Mouse (Mus musculus) lung, embryonic 16.5 days (tissue): ENCODE results near the gene Kcnab1. TPM values are rescaled to one million over a fixed set of nuclear protein-coding genes. Genes with fewer than 3 reads are reported as not detected.

Experiments used
- ATAC-seq: fragments of 200-750 bp; cut with Nextera tagmentation; 2 replicates; pipeline ENCODE4 v1.8.0; 2017; ENCODE audit warnings: low read depth, mild to moderate bottlenecking, moderate library complexity
- H3K27ac ChIP-seq: fragments of 300-500 bp; sonication (generic); 2 replicates; pipeline ENCODE4 v1.5.1; 2014; ENCODE audit warnings: mild to moderate bottlenecking, control low read depth, low read length
- H3K27me3 ChIP-seq: fragments of 300-500 bp; sonication (generic); 2 replicates; pipeline ENCODE4 v1.6.1; 2014; ENCODE audit warnings: low read depth, low read length, mixed read lengths; ENCODE audit not compliant: control insufficient read depth, insufficient read depth
- H3K36me3 ChIP-seq: fragments of 300-500 bp; sonication (generic); 2 replicates; pipeline ENCODE4 v1.6.1; 2014; ENCODE audit warnings: low read length; ENCODE audit not compliant: control insufficient read depth, insufficient read depth
- H3K4me1 ChIP-seq: fragments of 300-500 bp; sonication (generic); replicated peaks from 2 replicates; pipeline ENCODE4 v1.6.1; 2014; ENCODE audit warnings: low read length, mixed read lengths; ENCODE audit not compliant: control insufficient read depth, insufficient read depth
- H3K4me2 ChIP-seq: fragments of 300-500 bp; sonication (generic); 2 replicates; pipeline ENCODE4 v1.6.1; 2014; ENCODE audit warnings: low read depth, low read length, control low read depth
- H3K4me3 ChIP-seq: fragments of 300-500 bp; sonication (generic); 2 replicates; pipeline ENCODE4 v1.5.1; 2014; ENCODE audit warnings: mild to moderate bottlenecking, low read length, control low read depth
- H3K9ac ChIP-seq: fragments of 300-500 bp; sonication (generic); 2 replicates; pipeline ENCODE4 v1.6.1; 2014; ENCODE audit warnings: low read length, control low read depth
- H3K9me3 ChIP-seq: fragments of 300-500 bp; sonication (generic); 2 replicates; pipeline ENCODE4 v1.6.1; 2016; ENCODE audit warnings: low read length; ENCODE audit not compliant: control insufficient read depth
- WGBS: fragments of 180-500 bp; shearing (Covaris S2); extraction: QIAGEN DNeasy Blood & Tissue Kit; methylation state at CpG from one replicate; pipeline ENCODE4 v1.1.7; 2014; 5-methylcytosine and 5-hydroxymethylcytosine counted together
- polyA plus RNA-seq: library from polyadenylated mRNA; unstranded; fragments of >200 nt; fragmentation: Nextera tagmentation; extraction: Ambion mirVana; gene quantifications from 2 replicates; pipeline ENCODE4 v1.2.1, GENCODE M21; 2015

Gene Kcnab1
- polyA plus RNA-seq, 1 experiment from 2014 or later, result 2.3 TPM

DNA sequence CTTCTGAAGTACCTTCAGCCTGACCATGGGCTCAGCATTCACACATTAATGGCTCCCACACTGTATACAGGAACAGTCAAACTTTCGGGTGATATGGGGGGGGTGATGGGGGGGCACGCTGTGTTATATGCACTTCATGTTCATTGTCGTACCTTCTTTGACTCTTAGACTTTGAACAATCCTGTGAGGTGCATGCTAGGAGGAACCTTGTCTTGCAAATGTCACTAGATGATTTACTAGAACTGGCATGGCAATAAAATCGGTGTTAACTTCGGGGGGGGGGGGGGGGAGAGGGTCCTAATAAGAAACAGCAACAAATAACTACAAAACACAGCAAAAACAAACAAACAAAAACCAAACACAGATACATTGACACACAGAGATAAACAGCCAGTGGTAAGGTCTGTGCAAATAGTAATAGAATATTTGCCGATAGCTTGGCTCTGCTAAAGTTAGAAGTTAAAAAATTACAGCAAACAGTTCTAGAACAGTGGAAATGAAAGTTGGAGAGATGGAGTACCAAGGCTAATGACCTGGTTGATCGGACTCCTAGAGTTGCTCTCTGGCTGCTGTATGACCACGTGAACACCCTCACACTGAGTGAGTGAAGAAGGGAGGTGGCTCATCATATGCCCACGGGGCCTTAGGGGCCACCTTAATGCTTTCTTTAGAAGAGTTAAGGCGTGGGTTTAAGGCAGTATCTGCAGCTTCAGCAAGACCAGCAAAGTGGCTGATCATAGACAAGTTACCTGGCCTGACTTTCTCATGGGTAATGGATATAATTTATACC is 256.9 kb downstream of the Kcnab1 start:
- no peaks in the 10 kb centered on the region for H3K4me1 ChIP-seq
- no peak overlapping the region for H3K9ac ChIP-seq
- H3K4me3 ChIP-seq, result no peak overlapping the region
- no peak for ATAC-seq
- WGBS, result 87% methylated on average over 10 of the region's 10 CpGs
- peaks cover 4% of the 10 kb centered on the region for H3K36me3 ChIP-seq
- H3K27me3 ChIP-seq, result no peaks in the 10 kb centered on the region
- H3K9me3 ChIP-seq, result no peaks in the 10 kb centered on the region
- no peak overlapping the region for H3K27ac ChIP-seq
- no peak overlapping the region for H3K4me2 ChIP-seq

GRCm38 (mm10) chr3:65367944-65368343 is 258.8 kb downstream of the Kcnab1 start:
- 73% methylated on average over 4 of the region's 4 CpGs for WGBS
- Histone ChIP-seq H3K27me3 (no peaks in the 10 kb centered on the region), H3K4me1 (no peaks in the 10 kb centered on the region), H3K9me3 (no peaks in the 10 kb centered on the region), H3K4me2 (no peak overlapping the region), H3K36me3 (peaks cover 13% of the 10 kb centered on the region), H3K4me3 (no peak overlapping the region), H3K9ac (no peak overlapping the region), H3K27ac (no peak overlapping the region)
- no peak for ATAC-seq

- Histone ChIP-seq H3K9me3 (no peaks in the 10 kb centered on the region), H3K27me3 (no peaks in the 10 kb centered on the region), H3K36me3 (peaks cover 15% of the 10 kb centered on the region), H3K9ac (no peak overlapping the region), H3K4me1 (no peaks in the 10 kb centered on the region; the same call in 1 of the 2 replicates), H3K27ac (no peak overlapping the region), H3K4me3 (no peak overlapping the region), H3K4me2 (no peak overlapping the region)
- WGBS, result 85% methylated on average over 4 of the region's 4 CpGs
- no peak for ATAC-seq
These were observed 263.4 kb downstream of the Kcnab1 start for GRCm38 (mm10) chr3:65372552-65372951.

- H3K27me3 ChIP-seq, result no peaks in the 10 kb centered on the region
- H3K4me2 ChIP-seq, result no peak overlapping the region
- peak overlapping the region; percentile 43 for H3K27ac ChIP-seq
- peak; percentile 62 for ATAC-seq
- 46% methylated on average over 5 of the region's 5 CpGs for WGBS
- peaks cover 11% of the 10 kb centered on the region for H3K36me3 ChIP-seq
- H3K9me3 ChIP-seq, result no peaks in the 10 kb centered on the region
- no peaks in the 10 kb centered on the region; the same call in 1 of the 2 replicates for H3K4me1 ChIP-seq
- no peak overlapping the region for H3K4me3 ChIP-seq
- no peak overlapping the region for H3K9ac ChIP-seq
These were observed 264.5 kb downstream of the Kcnab1 start for GRCm38 (mm10) chr3:65373594-65374182.

DNA sequence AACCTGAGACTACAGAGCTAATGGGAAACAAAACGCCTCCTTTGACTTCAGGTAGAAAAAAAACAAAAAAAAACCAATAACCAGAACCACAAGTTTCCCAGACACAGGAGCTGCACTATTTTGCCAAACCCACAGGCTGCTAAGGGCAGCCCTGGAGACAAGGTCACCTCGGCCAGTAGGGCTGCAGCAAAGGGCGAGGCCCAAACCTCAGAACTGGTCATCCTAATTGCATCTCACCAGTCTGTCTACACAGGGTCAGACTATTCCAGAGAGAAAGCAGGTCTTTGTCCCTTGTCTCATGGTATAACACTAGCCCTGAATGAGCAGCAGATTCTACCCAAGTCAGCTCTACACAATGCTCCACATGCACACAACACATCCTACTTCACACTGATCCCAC is 265.5 kb downstream of the Kcnab1 start:
- Histone ChIP-seq H3K27ac (no peak overlapping the region), H3K4me3 (no peak overlapping the region), H3K9me3 (no peaks in the 10 kb centered on the region), H3K36me3 (peaks cover 13% of the 10 kb centered on the region), H3K4me2 (no peak overlapping the region), H3K27me3 (no peaks in the 10 kb centered on the region), H3K4me1 (no peaks in the 10 kb centered on the region; the same call in 1 of the 2 replicates), H3K9ac (no peak overlapping the region)
- no peak for ATAC-seq
- WGBS, result 78% methylated on average over 3 of the region's 3 CpGs

DNA sequence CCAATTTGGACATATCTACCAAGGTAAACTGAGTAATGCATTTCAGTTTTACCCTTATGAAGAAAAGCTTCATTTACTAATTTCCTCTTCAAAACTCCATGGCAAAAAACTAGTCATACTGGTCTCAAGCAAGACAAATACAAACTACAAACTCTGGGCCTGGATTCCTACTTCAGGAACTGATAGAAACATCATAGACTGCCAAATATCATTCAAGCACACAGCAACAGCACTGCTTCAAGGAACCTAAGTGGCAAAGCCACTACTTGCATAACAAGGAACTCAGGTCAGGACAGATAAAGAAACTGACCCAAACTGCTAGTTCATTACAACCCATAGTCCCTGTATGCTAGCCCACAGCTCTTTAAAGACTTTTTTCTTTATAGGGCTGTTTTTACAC is 269.5 kb downstream of the Kcnab1 start:
- Histone ChIP-seq H3K4me3 (no peak overlapping the region), H3K4me1 (no peaks in the 10 kb centered on the region), H3K4me2 (no peak overlapping the region), H3K36me3 (peaks cover 18% of the 10 kb centered on the region), H3K9me3 (no peaks in the 10 kb centered on the region), H3K9ac (no peak overlapping the region), H3K27me3 (no peaks in the 10 kb centered on the region), H3K27ac (no peak overlapping the region)
- ATAC-seq, result no peak

DNA sequence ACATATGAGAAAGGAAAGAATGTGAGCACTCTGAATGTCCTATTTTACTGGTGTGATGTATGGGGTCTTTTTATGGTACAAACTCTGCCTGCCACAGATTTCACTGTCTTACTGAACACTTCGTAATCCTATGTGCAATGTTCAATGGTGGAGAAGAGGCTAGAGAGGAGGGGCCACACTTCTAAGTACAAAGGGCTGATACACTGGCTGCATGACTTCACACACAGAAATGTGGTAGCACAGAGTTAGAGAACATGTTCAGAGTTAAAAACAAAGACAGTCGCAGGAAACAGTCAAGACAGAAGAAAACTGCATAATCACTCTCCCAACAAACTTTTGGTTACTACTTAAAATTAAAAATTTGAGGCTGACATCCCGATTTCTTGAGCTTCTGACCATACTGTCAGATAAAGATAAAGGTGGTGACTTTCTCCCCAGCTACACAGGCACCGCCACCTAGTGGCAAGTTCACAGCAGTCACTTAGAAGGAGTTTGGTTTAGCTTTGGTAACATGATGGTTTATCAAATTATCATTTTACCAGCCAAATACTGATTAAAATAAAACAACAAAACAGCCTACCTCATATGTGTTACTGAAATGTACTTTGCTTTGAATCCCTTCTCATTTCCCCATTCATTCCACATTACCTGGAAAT is 270.8 kb downstream of the Kcnab1 start:
- Histone ChIP-seq H3K4me2 (no peak overlapping the region), H3K9me3 (no peaks in the 10 kb centered on the region), H3K4me3 (no peak overlapping the region), H3K27ac (no peak overlapping the region), H3K27me3 (no peaks in the 10 kb centered on the region), H3K4me1 (no peaks in the 10 kb centered on the region), H3K36me3 (peaks cover 21% of the 10 kb centered on the region), H3K9ac (no peak overlapping the region)
- ATAC-seq, result no peak
- 70% methylated on average over 4 of the region's 4 CpGs for WGBS

DNA sequence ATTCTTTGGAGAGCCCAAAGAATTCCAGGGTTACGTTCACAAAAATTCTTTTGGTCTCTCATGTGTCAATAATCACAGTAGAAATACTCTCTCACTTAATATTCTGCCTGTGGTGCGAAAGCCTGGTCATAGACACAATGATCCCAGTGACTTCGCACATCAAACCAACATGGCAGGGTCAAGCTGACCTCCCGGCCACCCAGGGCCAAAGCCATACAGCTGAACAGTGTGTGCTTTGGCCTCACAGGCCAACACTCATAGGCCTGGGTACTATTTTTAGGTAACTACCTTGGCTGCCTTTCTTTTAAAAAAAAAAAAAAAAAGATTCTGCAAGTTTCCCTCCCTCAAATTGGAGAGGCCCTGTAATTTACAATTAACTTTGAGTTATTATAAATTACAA is 271.9 kb downstream of the Kcnab1 start:
- Histone ChIP-seq H3K9me3 (no peaks in the 10 kb centered on the region), H3K4me1 (no peaks in the 10 kb centered on the region), H3K27me3 (no peaks in the 10 kb centered on the region), H3K36me3 (peaks cover 24% of the 10 kb centered on the region), H3K4me3 (no peak overlapping the region), H3K4me2 (no peak overlapping the region), H3K27ac (no peak overlapping the region), H3K9ac (no peak overlapping the region)
- no peak for ATAC-seq
- WGBS, result 76% methylated on average over 4 of the region's 4 CpGs

- Histone ChIP-seq H3K27me3 (no peaks in the 10 kb centered on the region), H3K4me3 (no peak overlapping the region), H3K9ac (no peak overlapping the region), H3K4me2 (no peak overlapping the region), H3K27ac (no peak overlapping the region), H3K36me3 (peaks cover 43% of the 10 kb centered on the region), H3K4me1 (0 out of 2 replicates have a peak, but pooled peaks cover 4% of the 10 kb centered on the region), H3K9me3 (no peaks in the 10 kb centered on the region)
- no peak for ATAC-seq
- 80% methylated on average over 3 of the region's 3 CpGs for WGBS
These were observed 275.2 kb downstream of the Kcnab1 start for GRCm38 (mm10) chr3:65384431-65384830.
